In the genomic region with DNA sequence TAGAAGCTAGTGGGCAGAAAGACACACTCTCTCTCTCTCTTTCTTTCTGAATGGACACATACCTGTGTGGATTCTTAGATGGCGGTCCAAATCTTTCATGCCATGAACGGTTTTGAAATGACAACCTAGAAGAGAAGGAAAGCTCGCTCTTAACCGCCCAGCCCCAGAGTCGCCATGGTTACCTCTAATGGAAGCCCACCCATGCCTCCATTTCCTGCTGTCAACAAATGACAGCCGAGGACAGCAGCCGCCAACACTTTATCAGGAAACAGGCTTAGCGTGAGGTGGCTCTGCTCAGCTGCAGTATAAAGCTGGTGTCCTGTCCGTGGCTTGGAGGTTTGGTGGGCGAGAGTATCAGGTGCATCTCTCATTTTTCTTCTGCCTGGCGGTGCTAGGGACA, we compare ENCODE assay signal across 30 mouse cellular contexts. TPM values are rescaled to one million over a fixed set of nuclear protein-coding genes. Genes with fewer than 3 reads are reported as not detected.
DNase-seq lines count a peak whose midpoint lies in the region; ATAC-seq and TF ChIP-seq lines count a peak whose summit lies in the region.
"Had no signal": no experiment of that assay in that cellular context is flagged by ENCODE, and none has a peak within 500 bp of the region (broad histone marks: within the 10 kb centered on the region; RNA-seq: fewer than 3 reads in every experiment).

No protein-coding gene starts in this region.

- peak; percentile 28 for DNase-seq in hindbrain, embryonic 11.5 days (ENCODE audit: low spot score)
- no peak for DNase-seq in hindbrain, embryonic 10.5 days (ENCODE audit: low spot score)
- DNase-seq in midbrain, embryonic 10.5 days (ENCODE audit: low spot score) = no peak
- no peak for DNase-seq in midbrain, postnatal 0 days (ENCODE audit: low spot score)
- peak; percentile 62 for DNase-seq in brain, embryonic 14.5 days (ENCODE audit: low read depth)
- peak; percentile 47 for DNase-seq in embryo, embryonic 11 days
- DNase-seq in right cerebral cortex, adult 18-20 months = no peak
- DNase-seq: adrenal gland, postnatal 25 days; cerebellum, adult 18-20 months; cerebellum, postnatal 10 days; gastrocnemius, postnatal 14 days; heart, adult 11 months; heart, postnatal 36 days; kidney, adult 9 months; kidney, postnatal 10 days; left cerebral cortex, postnatal 4 days; liver, embryonic 13.5 days; lung, adult 18-20 months; spleen, adult 18-20 months; thymus, adult 2 months; thymus, postnatal 36 days had no signal

- no peaks in the 10 kb centered on the region for H3K36me3 ChIP-seq in hindbrain, embryonic 11.5 days (ENCODE audit: control insufficient read depth, insufficient read depth, low read length)
- no peaks in the 10 kb centered on the region for H3K36me3 ChIP-seq in hindbrain, embryonic 10.5 days
- H3K36me3 ChIP-seq in midbrain, embryonic 10.5 days = no peaks in the 10 kb centered on the region
- no peaks in the 10 kb centered on the region for H3K36me3 ChIP-seq in midbrain, postnatal 0 days (ENCODE audit: insufficient read depth, low read length)
- H3K36me3 ChIP-seq: forebrain, embryonic 10.5 days; liver, embryonic 13.5 days; neural tube, embryonic 15.5 days had no signal

- TF ChIP-seq POLR2A in brain, embryonic 14.5 days (IDR thresholded peaks at IDR 0.05; ENCODE audit: borderline replicate concordance, extremely low read depth, insufficient read depth, insufficient read length, poor library complexity, severe bottlenecking) = no peak

- H3K9ac ChIP-seq in hindbrain, embryonic 11.5 days (ENCODE audit: low read depth, low read length) = no peak overlapping the region
- H3K9ac ChIP-seq in midbrain, postnatal 0 days (replicated peaks; ENCODE audit: low read length, poor library complexity, severe bottlenecking) = no peak overlapping the region
- H3K9ac ChIP-seq: embryonic facial prominence, embryonic 13.5 days; limb, embryonic 15.5 days; liver, embryonic 13.5 days; neural tube, embryonic 15.5 days had no signal

- no peak for TF ChIP-seq CTCF in midbrain, postnatal 0 days (IDR thresholded peaks at IDR 0.05)
- no peak for TF ChIP-seq CTCF in brain, embryonic 14.5 days (IDR thresholded peaks at IDR 0.05; ENCODE audit: borderline replicate concordance, extremely low read depth, insufficient read depth, insufficient read length)

- 0 out of 2 replicates have a peak, but pooled peaks cover 2% of the 10 kb centered on the region for H3K4me1 ChIP-seq in hindbrain, embryonic 11.5 days (replicated peaks; ENCODE audit: control insufficient read depth, insufficient read depth, low read length)
- peaks cover 21% of the 10 kb centered on the region for H3K4me1 ChIP-seq in hindbrain, embryonic 10.5 days (replicated peaks)
- peaks cover 24% of the 10 kb centered on the region for H3K4me1 ChIP-seq in midbrain, embryonic 10.5 days
- no peaks in the 10 kb centered on the region for H3K4me1 ChIP-seq in midbrain, postnatal 0 days (ENCODE audit: insufficient read depth, low read length)
- H3K4me1 ChIP-seq: liver, embryonic 13.5 days had no signal

- H3K27ac ChIP-seq in hindbrain, embryonic 11.5 days (ENCODE audit: low read depth, low read length) = no peak overlapping the region
- H3K27ac ChIP-seq in hindbrain, embryonic 10.5 days = no peak overlapping the region
- H3K27ac ChIP-seq in midbrain, embryonic 10.5 days (replicated peaks) = peak overlapping the region; percentile 49; the same call in 1 of the 2 replicates
- H3K27ac ChIP-seq in midbrain, postnatal 0 days (ENCODE audit: low read depth, low read length) = no peak overlapping the region
- H3K27ac ChIP-seq: embryonic facial prominence, embryonic 13.5 days; limb, embryonic 15.5 days; liver, embryonic 13.5 days; macrophage; neural tube, embryonic 15.5 days had no signal

- no peaks in the 10 kb centered on the region for H3K9me3 ChIP-seq in hindbrain, embryonic 11.5 days (ENCODE audit: control insufficient read depth, low read length)
- no peaks in the 10 kb centered on the region for H3K9me3 ChIP-seq in hindbrain, embryonic 10.5 days
- H3K9me3 ChIP-seq in midbrain, embryonic 10.5 days (replicated peaks) = no peaks in the 10 kb centered on the region; the same call in 1 of the 2 replicates
- no peaks in the 10 kb centered on the region for H3K9me3 ChIP-seq in midbrain, postnatal 0 days (ENCODE audit: low read length)
- H3K9me3 ChIP-seq: embryonic facial prominence, embryonic 13.5 days; limb, embryonic 15.5 days; liver, embryonic 13.5 days; neural tube, embryonic 15.5 days had no signal

- no peak overlapping the region for H3K4me2 ChIP-seq in hindbrain, embryonic 11.5 days (replicated peaks; ENCODE audit: low read depth, low read length)
- H3K4me2 ChIP-seq in midbrain, postnatal 0 days (ENCODE audit: low read depth, low read length, poor library complexity, severe bottlenecking) = no peak overlapping the region
- H3K4me2 ChIP-seq: embryonic facial prominence, embryonic 13.5 days; heart, embryonic 11.5 days; limb, embryonic 15.5 days; liver, embryonic 13.5 days; neural tube, embryonic 15.5 days had no signal

- WGBS in hindbrain, embryonic 11.5 days = 47% methylated on average over 11 of the region's 11 CpGs
- WGBS in hindbrain, embryonic 10.5 days = 46% methylated on average over 11 of the region's 11 CpGs
- 59% methylated on average over 11 of the region's 11 CpGs for WGBS in midbrain, embryonic 10.5 days
- WGBS in midbrain, postnatal 0 days = 38% methylated on average over 11 of the region's 11 CpGs

- H3K27me3 ChIP-seq in hindbrain, embryonic 11.5 days (ENCODE audit: control insufficient read depth, insufficient read depth, low read length) = peaks cover 9% of the 10 kb centered on the region
- H3K27me3 ChIP-seq in hindbrain, embryonic 10.5 days (ENCODE audit: insufficient read depth, poor library complexity, severe bottlenecking) = peaks cover 36% of the 10 kb centered on the region
- peaks cover 35% of the 10 kb centered on the region for H3K27me3 ChIP-seq in midbrain, embryonic 10.5 days (ENCODE audit: low read depth, poor library complexity, severe bottlenecking)
- 0 out of 2 replicates have a peak, but pooled peaks cover 8% of the 10 kb centered on the region for H3K27me3 ChIP-seq in midbrain, postnatal 0 days (ENCODE audit: insufficient read depth, low read length)

- H3K4me3 ChIP-seq in hindbrain, embryonic 11.5 days (ENCODE audit: low read depth, low read length) = no peak overlapping the region
- no peak overlapping the region for H3K4me3 ChIP-seq in hindbrain, embryonic 10.5 days
- no peak overlapping the region for H3K4me3 ChIP-seq in midbrain, embryonic 10.5 days
- no peak overlapping the region for H3K4me3 ChIP-seq in midbrain, postnatal 0 days (ENCODE audit: low read depth, low read length)
- H3K4me3 ChIP-seq: embryonic facial prominence, embryonic 13.5 days; forebrain, embryonic 10.5 days; limb, embryonic 15.5 days; liver, embryonic 13.5 days; neural tube, embryonic 15.5 days had no signal

- ATAC-seq in hindbrain, embryonic 11.5 days (ENCODE audit: low FRiP score) = no peak
- no peak for ATAC-seq in midbrain, postnatal 0 days (ENCODE audit: low FRiP score)
- ATAC-seq: CD4-positive, CD25-positive, alpha-beta regulatory T cell, adult 4 months; intestine, embryonic 16.5 days; lung, postnatal 0 days had no signal

RNA-seq across cellular contexts. Expression of gene Zfp64, which starts 49.4 kb away (rescaled TPM):
- polyA plus RNA-seq in hindbrain, embryonic 11.5 days (2014; fragmentation: Nextera tagmentation; extraction: Ambion mirVana) = 34.7 and 37.4 TPM in 2 replicates
- 39.9 and 41.3 TPM in 2 replicates for polyA plus RNA-seq in hindbrain, embryonic 10.5 days (2016; fragmentation: Nextera tagmentation; extraction: Ambion mirVana)
- polyA plus RNA-seq in midbrain, embryonic 10.5 days (2016; fragmentation: Nextera tagmentation; extraction: Ambion mirVana) = 37.8 and 38.0 TPM in 2 replicates
- total RNA-seq in midbrain, postnatal 0 days (2014; rRNA removed) = 37.9 and 57.7 TPM in 2 replicates
- 33.5 and 34.2 TPM in 2 replicates for polyA plus RNA-seq in midbrain, postnatal 0 days (2015; fragmentation: Nextera tagmentation; extraction: Ambion mirVana)
- polyA plus RNA-seq in brain, embryonic 14.5 days (2012; rRNA removed) = 34.7 and 37.9 TPM in 2 replicates

Comparison
In these comparisons a context has a peak if more than half of its experiments do, and no peak if none do; other contexts are left out.
1. DNase-seq: peak in hindbrain, embryonic 11.5 days (single experiment), brain, embryonic 14.5 days (single experiment) and embryo, embryonic 11 days (single experiment); none in hindbrain, embryonic 10.5 days (single experiment), midbrain, embryonic 10.5 days (single experiment), midbrain, postnatal 0 days (single experiment) and right cerebral cortex, adult 18-20 months (single experiment).